Mouse (Mus musculus) kidney, embryonic 15.5 days (tissue): ENCODE results near the gene Phf21b. TPM values are rescaled to one million over a fixed set of nuclear protein-coding genes. Genes with fewer than 3 reads are reported as not detected.
A peak's percentile ranks its signal among the peaks of the same experiment; 100 is the strongest.

Experiments
- ATAC-seq: fragments of 200-750 bp; cut with Nextera tagmentation; replicated peaks from 2 replicates; pipeline ENCODE4 v1.8.0; 2017; ENCODE audit warnings: moderate TSS enrichment; ENCODE audit not compliant: low FRiP score
- H3K27ac ChIP-seq: fragments of 300-500 bp; sonication (generic); 2 replicates; pipeline ENCODE4 v1.5.1; 2015; ENCODE audit warnings: mild to moderate bottlenecking, inconsistent platforms
- H3K27me3 ChIP-seq: fragments of 300-500 bp; sonication (generic); 2 replicates; pipeline ENCODE4 v1.6.1; 2015; ENCODE audit warnings: inconsistent platforms
- H3K36me3 ChIP-seq: fragments of 300-500 bp; sonication (generic); 2 replicates; pipeline ENCODE4 v1.6.1; 2015; ENCODE audit warnings: inconsistent platforms
- H3K4me1 ChIP-seq: fragments of 300-500 bp; sonication (generic); 2 replicates; pipeline ENCODE4 v1.6.1; 2015; ENCODE audit warnings: inconsistent platforms
- H3K4me2 ChIP-seq: fragments of 300-500 bp; sonication (generic); 2 replicates; pipeline ENCODE4 v1.6.1; 2015; ENCODE audit warnings: moderate library complexity, mild to moderate bottlenecking, inconsistent platforms
- H3K4me3 ChIP-seq: fragments of 300-500 bp; sonication (generic); replicated peaks from 2 replicates; pipeline ENCODE4 v1.5.1; 2015; ENCODE audit warnings: mild to moderate bottlenecking, inconsistent platforms
- H3K9ac ChIP-seq: fragments of 300-500 bp; sonication (generic); 2 replicates; pipeline ENCODE4 v1.6.1; 2015; ENCODE audit warnings: mild to moderate bottlenecking, inconsistent platforms
- H3K9me3 ChIP-seq: fragments of 300-500 bp; sonication (generic); replicated peaks from 2 replicates; pipeline ENCODE4 v1.6.1; 2016; ENCODE audit warnings: inconsistent platforms
- WGBS: fragments of 180-500 bp; shearing (Covaris S2); methylation state at CpG from one replicate; pipeline ENCODE4 v1.1.7; 2015; ENCODE audit warnings: mixed read lengths; 5-methylcytosine and 5-hydroxymethylcytosine counted together
- polyA plus RNA-seq: library from polyadenylated mRNA; unstranded; fragments of >200 nt; fragmentation: Nextera tagmentation; extraction: Ambion mirVana; gene quantifications from 2 replicates; pipeline ENCODE4 v1.2.1, GENCODE M21; 2015

Phf21b gene
- polyA plus RNA-seq, 1 experiment from 2014 or later: 0.23 TPM

DNA sequence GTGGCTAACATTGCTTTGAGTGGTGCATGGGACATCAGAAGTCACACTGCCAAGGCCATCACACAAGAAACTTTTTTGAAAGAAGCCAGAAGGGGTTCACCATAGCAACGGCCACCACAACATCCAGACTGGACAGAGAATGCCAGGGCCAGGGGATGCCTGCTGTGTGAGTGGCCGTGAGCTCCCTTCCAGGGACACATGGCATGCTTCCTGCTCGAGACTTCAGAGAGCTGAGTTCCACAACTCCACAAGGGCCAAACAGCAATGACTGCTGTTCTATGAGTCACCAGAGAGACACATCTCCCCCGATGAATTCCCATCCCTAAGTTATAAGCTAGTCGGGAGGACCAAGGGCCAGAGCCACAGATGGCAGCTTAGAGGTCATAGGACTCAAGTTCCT lies 44.7 kb downstream of the Phf21b start:
- Histone ChIP-seq H3K27me3 (no peaks in the 10 kb centered on the region), H3K36me3 (no peaks in the 10 kb centered on the region), H3K4me3 (no peak overlapping the region), H3K9ac (no peak overlapping the region), H3K4me1 (no peaks in the 10 kb centered on the region), H3K4me2 (no peak overlapping the region), H3K9me3 (no peaks in the 10 kb centered on the region), H3K27ac (no peak overlapping the region)
- ATAC-seq: no peak
- WGBS: 76% methylated on average over 5 of the region's 5 CpGs

- H3K4me2 ChIP-seq: no peak overlapping the region
- no peak for ATAC-seq
- 0 out of 2 replicates have a peak, but pooled peaks cover 3% of the 10 kb centered on the region for H3K36me3 ChIP-seq
- H3K4me3 ChIP-seq: no peak overlapping the region
- no peaks in the 10 kb centered on the region for H3K27me3 ChIP-seq
- H3K9me3 ChIP-seq: no peaks in the 10 kb centered on the region
- no peaks in the 10 kb centered on the region for H3K4me1 ChIP-seq
- no peak overlapping the region for H3K9ac ChIP-seq
- WGBS: 36% methylated on average over 21 of the region's 21 CpGs
- no peak overlapping the region for H3K27ac ChIP-seq
Observed at GRCm38 (mm10) chr15:84809275-84809952, 46.4 kb downstream of the Phf21b start.

DNA sequence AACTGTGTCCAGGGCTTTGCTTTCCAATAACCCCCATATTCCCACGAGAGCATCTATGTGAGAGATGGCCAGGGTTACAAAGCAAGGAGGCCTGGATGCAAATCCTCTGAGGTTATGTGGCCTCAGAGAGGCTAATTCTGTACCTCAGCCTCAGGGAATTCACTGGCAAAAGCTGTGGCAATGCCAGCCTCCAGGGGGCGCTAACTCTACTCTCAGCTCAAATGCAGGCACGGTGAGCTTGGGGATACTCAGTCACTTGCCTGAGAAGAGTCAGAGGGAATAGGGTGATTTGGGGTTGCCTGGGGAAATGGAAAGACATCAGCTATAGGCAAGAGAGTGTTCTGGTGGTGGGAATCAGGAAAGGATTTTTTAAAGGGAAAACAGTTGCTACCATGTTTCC lies 52.2 kb downstream of the Phf21b start:
- 51% methylated on average over 3 of the region's 3 CpGs for WGBS
- ATAC-seq: no peak
- Histone ChIP-seq H3K4me2 (no peak overlapping the region), H3K36me3 (0 out of 2 replicates have a peak, but pooled peaks cover 4% of the 10 kb centered on the region), H3K9ac (no peak overlapping the region), H3K27ac (no peak overlapping the region), H3K27me3 (no peaks in the 10 kb centered on the region), H3K9me3 (no peaks in the 10 kb centered on the region), H3K4me1 (no peaks in the 10 kb centered on the region), H3K4me3 (no peak overlapping the region)

- Histone ChIP-seq H3K4me3 (no peak overlapping the region), H3K9me3 (no peaks in the 10 kb centered on the region), H3K27me3 (no peaks in the 10 kb centered on the region), H3K4me1 (no peaks in the 10 kb centered on the region), H3K4me2 (no peak overlapping the region), H3K36me3 (peaks cover 14% of the 10 kb centered on the region), H3K27ac (no peak overlapping the region), H3K9ac (no peak overlapping the region)
- 88% methylated on average over 5 of the region's 5 CpGs for whole genome bisulfite sequencing
- ATAC-seq: no peak
Observed at GRCm38 (mm10) chr15:84800132-84800531, 55.7 kb downstream of the Phf21b start.

DNA sequence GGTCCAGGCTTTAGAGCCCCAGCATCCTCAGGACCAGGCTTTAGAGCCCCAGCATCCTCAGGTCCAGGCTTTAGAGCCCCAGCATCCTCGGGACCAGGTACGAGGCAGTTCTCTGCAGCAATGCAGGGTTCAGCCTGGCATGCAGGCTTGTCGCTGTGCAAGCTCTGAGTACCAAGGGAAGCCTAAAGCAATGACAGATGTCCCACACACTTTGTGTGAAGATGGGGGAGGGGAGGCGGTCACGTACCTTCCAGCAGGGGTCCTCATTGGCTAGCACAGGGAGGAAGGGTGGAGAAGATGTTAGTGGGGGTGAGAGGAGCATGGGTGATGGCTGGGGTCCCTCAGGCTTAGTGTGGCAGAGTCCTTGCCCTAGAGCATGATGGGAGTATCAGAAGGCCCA lies 62.2 kb downstream of the Phf21b start:
- ATAC-seq: no peak
- Histone ChIP-seq H3K4me1 (no peaks in the 10 kb centered on the region), H3K27ac (no peak overlapping the region), H3K9ac (no peak overlapping the region), H3K9me3 (no peaks in the 10 kb centered on the region), H3K36me3 (peaks cover 10% of the 10 kb centered on the region), H3K4me2 (no peak overlapping the region), H3K4me3 (no peak overlapping the region), H3K27me3 (no peaks in the 10 kb centered on the region)
- WGBS: 87% methylated on average over 5 of the region's 5 CpGs

DNA sequence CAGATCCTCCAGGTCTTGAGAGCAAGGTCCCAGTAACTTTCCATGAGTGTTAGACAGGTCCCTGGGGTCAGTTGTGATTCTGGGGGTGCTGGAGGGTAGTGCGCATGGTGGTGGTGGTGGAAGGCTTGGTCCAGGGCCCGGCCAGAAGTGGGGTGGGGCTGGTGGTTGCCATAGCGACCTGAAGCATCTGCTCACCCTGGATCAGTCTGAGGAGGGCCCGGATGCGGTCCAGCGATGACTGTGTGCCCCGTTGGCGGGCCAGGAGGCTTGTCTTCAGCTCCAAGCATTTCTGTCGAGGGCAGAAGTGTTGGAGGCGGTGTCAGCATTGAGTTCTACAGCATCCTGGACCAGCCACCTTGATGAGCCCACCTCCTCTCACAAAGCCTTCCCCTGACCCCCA lies 68.7 kb downstream of the Phf21b start:
- Histone ChIP-seq H3K27ac (no peak overlapping the region), H3K9ac (no peak overlapping the region), H3K4me2 (no peak overlapping the region), H3K27me3 (no peaks in the 10 kb centered on the region), H3K4me1 (no peaks in the 10 kb centered on the region), H3K9me3 (no peaks in the 10 kb centered on the region), H3K4me3 (no peak overlapping the region), H3K36me3 (no peaks in the 10 kb centered on the region)
- ATAC-seq: no peak
- WGBS: 86% methylated on average over 10 of the region's 10 CpGs

GRCm38 (mm10) chr15:84784812-84785211 lies 71.0 kb downstream of the Phf21b start:
- no peak overlapping the region for H3K27ac ChIP-seq
- WGBS: 96% methylated on average over 16 of the region's 16 CpGs
- no peaks in the 10 kb centered on the region for H3K27me3 ChIP-seq
- no peak overlapping the region for H3K9ac ChIP-seq
- H3K36me3 ChIP-seq: no peaks in the 10 kb centered on the region
- no peak overlapping the region for H3K4me3 ChIP-seq
- H3K9me3 ChIP-seq: no peaks in the 10 kb centered on the region
- no peaks in the 10 kb centered on the region for H3K4me1 ChIP-seq
- no peak for ATAC-seq
- no peak overlapping the region for H3K4me2 ChIP-seq

DNA sequence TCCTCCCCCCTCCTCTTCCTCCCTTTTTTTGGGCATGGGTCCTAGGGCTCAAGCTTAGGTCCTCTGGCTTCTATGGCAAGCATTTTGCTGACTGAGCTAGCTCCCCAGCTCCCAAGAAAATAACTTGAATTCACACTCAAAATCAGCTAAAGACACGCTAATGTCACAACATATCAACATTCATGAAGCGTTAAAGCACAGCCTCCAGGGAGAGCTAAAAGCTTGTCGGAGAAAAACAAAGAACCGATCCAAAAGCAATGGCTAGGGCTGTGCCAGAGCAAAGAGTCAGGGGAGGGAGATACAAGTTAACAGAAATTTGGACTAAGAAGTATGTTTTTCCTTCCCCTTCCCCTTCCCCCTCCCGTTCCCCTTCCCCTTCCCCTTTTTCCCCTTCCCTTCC lies 77.3 kb downstream of the Phf21b start:
- Histone ChIP-seq H3K9ac (no peak overlapping the region), H3K27ac (no peak overlapping the region), H3K27me3 (no peaks in the 10 kb centered on the region), H3K4me3 (no peak overlapping the region), H3K36me3 (no peaks in the 10 kb centered on the region), H3K4me2 (no peak overlapping the region), H3K9me3 (no peaks in the 10 kb centered on the region), H3K4me1 (0 out of 2 replicates have a peak, but pooled peaks cover 2% of the 10 kb centered on the region)
- 47% methylated on average over 5 of the region's 5 CpGs for WGBS
- ATAC-seq: no peak

- 0 out of 2 replicates have a peak, but pooled peaks cover 6% of the 10 kb centered on the region for H3K4me1 ChIP-seq
- H3K27me3 ChIP-seq: no peaks in the 10 kb centered on the region
- H3K27ac ChIP-seq: no peak overlapping the region
- no peak overlapping the region for H3K4me3 ChIP-seq
- WGBS: 54% methylated on average over 20 of the region's 20 CpGs
- H3K9ac ChIP-seq: no peak overlapping the region
- H3K4me2 ChIP-seq: no peak overlapping the region
- H3K36me3 ChIP-seq: no peaks in the 10 kb centered on the region
- ATAC-seq: no peak
- no peaks in the 10 kb centered on the region for H3K9me3 ChIP-seq
Observed at GRCm38 (mm10) chr15:84775421-84776174, 80.3 kb downstream of the Phf21b start.

DNA sequence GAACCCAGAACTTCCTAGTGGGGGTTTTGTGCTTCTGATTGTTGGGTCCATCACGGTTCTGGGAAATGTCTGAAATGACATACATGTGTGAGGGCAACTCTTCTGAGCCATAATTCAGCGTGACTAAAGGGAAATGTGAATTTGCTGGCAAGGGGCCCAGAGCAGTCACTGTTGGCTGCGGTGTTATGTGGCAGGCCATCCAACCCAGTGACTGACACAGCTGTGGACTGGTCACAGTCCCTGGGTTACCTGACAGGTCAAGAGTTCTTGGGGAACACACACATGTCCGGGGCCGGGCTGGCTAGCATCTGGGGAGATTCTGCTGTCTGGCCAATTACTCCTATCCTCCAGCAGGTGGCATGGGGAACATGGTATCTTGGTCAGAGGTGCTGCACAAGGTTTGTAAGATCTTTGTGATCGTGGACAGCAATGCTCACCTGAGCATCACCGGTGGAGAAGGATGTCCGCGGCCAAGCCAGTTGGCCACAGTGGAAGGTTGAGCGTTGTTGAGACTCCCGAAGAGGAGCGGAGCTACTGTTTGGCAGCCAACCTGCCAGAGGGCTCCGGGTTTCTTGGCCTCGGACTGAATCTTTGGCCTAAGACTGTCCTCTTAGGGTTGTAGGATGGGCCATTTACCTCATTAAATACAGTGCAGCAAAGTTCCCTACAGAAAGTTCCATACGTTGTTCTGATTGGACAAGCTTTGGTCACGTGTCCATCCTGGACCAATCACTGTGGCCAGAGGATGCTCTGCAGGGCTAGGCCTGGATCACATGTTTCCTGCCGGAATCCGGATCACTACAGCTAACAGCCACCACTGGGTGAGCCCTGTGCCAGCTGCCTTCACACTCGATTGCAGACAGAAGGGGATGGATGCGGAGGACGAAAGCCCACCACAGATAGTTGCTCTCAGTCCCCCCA lies 83.4 kb downstream of the Phf21b start:
- H3K9ac ChIP-seq: no peak overlapping the region
- no peaks in the 10 kb centered on the region for H3K27me3 ChIP-seq
- no peak overlapping the region for H3K4me2 ChIP-seq
- 0 out of 2 replicates have a peak, but pooled peaks have one; percentile 12 for ATAC-seq
- 81% methylated on average over 21 of the region's 21 CpGs for WGBS
- H3K27ac ChIP-seq: no peak overlapping the region
- H3K9me3 ChIP-seq: no peaks in the 10 kb centered on the region
- H3K36me3 ChIP-seq: no peaks in the 10 kb centered on the region
- H3K4me3 ChIP-seq: no peak overlapping the region
- H3K4me1 ChIP-seq: 0 out of 2 replicates have a peak, but pooled peaks cover 6% of the 10 kb centered on the region

DNA sequence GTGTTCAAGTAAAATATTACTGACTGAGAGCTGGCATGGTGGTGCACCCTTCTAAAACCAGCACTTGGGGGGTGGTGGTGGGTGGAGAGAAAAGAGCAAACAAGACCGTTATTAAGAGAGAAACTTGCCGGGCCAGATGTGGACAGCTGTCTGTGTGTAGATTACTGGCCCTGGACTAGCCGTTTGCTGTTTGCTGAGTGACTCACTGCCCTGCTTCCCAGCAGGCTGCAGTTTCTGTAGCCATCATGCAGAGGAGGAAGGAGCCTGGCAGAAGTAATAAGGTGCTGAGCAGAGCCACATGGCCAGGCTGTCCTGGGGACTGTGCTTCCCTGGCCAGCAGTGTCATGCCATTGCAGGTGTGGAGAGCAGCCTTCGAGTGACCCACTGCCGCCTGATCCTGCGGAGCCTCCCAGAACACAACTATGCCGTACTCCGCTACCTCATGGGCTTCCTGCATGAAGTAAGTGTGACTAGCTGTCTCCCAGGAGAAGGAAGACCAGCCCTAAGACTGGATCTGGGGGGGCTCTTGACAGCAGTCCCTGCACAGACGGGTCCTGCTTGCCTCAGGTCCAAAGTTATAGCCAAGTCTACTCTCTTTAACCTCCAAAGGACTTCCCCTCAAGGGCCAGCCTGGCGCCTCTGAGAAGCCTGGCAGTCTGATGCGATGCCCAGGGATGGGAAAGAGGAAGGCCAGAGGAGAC lies 86.1 kb downstream of the Phf21b start:
- ATAC-seq: no peak
- 76% methylated on average over 11 of the region's 11 CpGs for WGBS
- H3K9me3 ChIP-seq: no peaks in the 10 kb centered on the region
- H3K4me1 ChIP-seq: 0 out of 2 replicates have a peak, but pooled peaks cover 6% of the 10 kb centered on the region
- H3K36me3 ChIP-seq: no peaks in the 10 kb centered on the region
- no peak overlapping the region for H3K9ac ChIP-seq
- H3K4me3 ChIP-seq: no peak overlapping the region
- H3K27ac ChIP-seq: no peak overlapping the region
- no peak overlapping the region for H3K4me2 ChIP-seq
- H3K27me3 ChIP-seq: no peaks in the 10 kb centered on the region
